Mouse (Mus musculus): Measurements from ENCODE around the gene Rreb1. TPM values are rescaled to one million over a fixed set of nuclear protein-coding genes. Genes with fewer than 3 reads are reported as not detected.

The Rreb1 gene
- total RNA-seq, 2 experiments from 2014 or later, result 1.8 to 26.4 TPM

- ATAC-seq (replicated peaks; ENCODE audit: low FRiP score, poor library complexity, severe bottlenecking), result peak; percentile 53; the same call in 1 of the 2 replicates
Observed at GRCm38 (mm10) chr13:37777351-37778146, 651 bp upstream of the Rreb1 start.

GRCm38 (mm10) chr13:37778594-37779231, 513 bp downstream of the Rreb1 start:
- ATAC-seq (replicated peaks; ENCODE audit: low FRiP score, poor library complexity, severe bottlenecking), result no peak

- no peak for ATAC-seq (replicated peaks; ENCODE audit: low FRiP score, poor library complexity, severe bottlenecking)
Observed at GRCm38 (mm10) chr13:37779251-37779667, 1.1 kb downstream of the Rreb1 start.

GRCm38 (mm10) chr13:37781557-37781956, 3.4 kb downstream of the Rreb1 start:
- ATAC-seq (replicated peaks; ENCODE audit: low FRiP score, poor library complexity, severe bottlenecking), result no peak

- no peak for ATAC-seq (replicated peaks; ENCODE audit: low FRiP score, poor library complexity, severe bottlenecking)
Observed at GRCm38 (mm10) chr13:37782144-37782543, 3.9 kb downstream of the Rreb1 start.

GRCm38 (mm10) chr13:37783676-37784075, 5.5 kb downstream of the Rreb1 start:
- no peak for ATAC-seq (replicated peaks; ENCODE audit: low FRiP score, poor library complexity, severe bottlenecking)

- ATAC-seq (replicated peaks; ENCODE audit: low FRiP score, poor library complexity, severe bottlenecking), result no peak
Observed at GRCm38 (mm10) chr13:37784226-37784625, 6.0 kb downstream of the Rreb1 start.

GRCm38 (mm10) chr13:37792739-37793336, 14.6 kb downstream of the Rreb1 start:
- ATAC-seq (replicated peaks; ENCODE audit: low FRiP score, poor library complexity, severe bottlenecking), result no peak

- ATAC-seq (replicated peaks; ENCODE audit: low FRiP score, poor library complexity, severe bottlenecking), result no peak
Observed at GRCm38 (mm10) chr13:37798811-37799210, 20.6 kb downstream of the Rreb1 start.

- no peak for ATAC-seq (replicated peaks; ENCODE audit: low FRiP score, poor library complexity, severe bottlenecking)
Observed at GRCm38 (mm10) chr13:37799413-37799812, 21.2 kb downstream of the Rreb1 start.

- peak; percentile 54; the same call in 1 of the 2 replicates for ATAC-seq (replicated peaks; ENCODE audit: low FRiP score, poor library complexity, severe bottlenecking)
Observed at GRCm38 (mm10) chr13:37801101-37802075, 23.2 kb downstream of the Rreb1 start.

GRCm38 (mm10) chr13:37802246-37803003, 24.2 kb downstream of the Rreb1 start:
- ATAC-seq (replicated peaks; ENCODE audit: low FRiP score, poor library complexity, severe bottlenecking), result no peak

- ATAC-seq (replicated peaks; ENCODE audit: low FRiP score, poor library complexity, severe bottlenecking), result no peak
Observed at GRCm38 (mm10) chr13:37803244-37803643, 25.0 kb downstream of the Rreb1 start.

GRCm38 (mm10) chr13:37804023-37804422, 25.8 kb downstream of the Rreb1 start:
- no peak for ATAC-seq (replicated peaks; ENCODE audit: low FRiP score, poor library complexity, severe bottlenecking)

GRCm38 (mm10) chr13:37815001-37815400, 36.8 kb downstream of the Rreb1 start:
- no peak for ATAC-seq (replicated peaks; ENCODE audit: low FRiP score, poor library complexity, severe bottlenecking)

GRCm38 (mm10) chr13:37816736-37817135, 38.5 kb downstream of the Rreb1 start:
- no peak for ATAC-seq (replicated peaks; ENCODE audit: low FRiP score, poor library complexity, severe bottlenecking)

- no peak for ATAC-seq (replicated peaks; ENCODE audit: low FRiP score, poor library complexity, severe bottlenecking)
Observed at GRCm38 (mm10) chr13:37821413-37821812, 43.2 kb downstream of the Rreb1 start.

- ATAC-seq (replicated peaks; ENCODE audit: low FRiP score, poor library complexity, severe bottlenecking), result no peak
Observed at GRCm38 (mm10) chr13:37824331-37824920, 46.2 kb downstream of the Rreb1 start.
